Mouse (Mus musculus): ENCODE data around the gene Abcb9. TPM values are rescaled to one million over a fixed set of nuclear protein-coding genes. Genes with fewer than 3 reads are reported as not detected.

Abcb9 gene
- polyA plus RNA-seq, 1 experiment: 0.46 TPM

GRCm38 (mm10) chr5:124013747-124014146, 81.9 kb downstream of the Abcb9 start:
- TF ChIP-seq MAX (IDR thresholded peaks at IDR 0.05): no peak
- no peak for TF ChIP-seq MYOG (IDR thresholded peaks at IDR 0.05; ENCODE audit: control insufficient read depth, extremely low read depth, insufficient read length)
- TF ChIP-seq FOSL1 (IDR thresholded peaks at IDR 0.05; ENCODE audit: insufficient read depth, low read length, poor library complexity, severe bottlenecking): no peak
- TF ChIP-seq CEBPB (IDR thresholded peaks at IDR 0.05; ENCODE audit: low read depth): no peak
- TF ChIP-seq MYOD1 (IDR thresholded peaks at IDR 0.05; ENCODE audit: control insufficient read depth, insufficient read length, low read depth): no peak
- TF ChIP-seq USF1 (IDR thresholded peaks at IDR 0.05; ENCODE audit: low read depth): no peak
- TF ChIP-seq CTCF (IDR thresholded peaks at IDR 0.05; ENCODE audit: control insufficient read depth, insufficient read depth, insufficient read length): no peak
- Histone ChIP-seq H3K27me3 (ENCODE audit: control insufficient read depth, insufficient read depth, insufficient read length) (no peaks in the 10 kb centered on the region), H3ac (ENCODE audit: control insufficient read depth, insufficient read length, low read depth) (no peak overlapping the region), H3K79me3 (ENCODE audit: low read depth) (peaks cover 78% of the 10 kb centered on the region), H3K79me2 (ENCODE audit: control insufficient read depth, insufficient read depth) (peaks cover 98% of the 10 kb centered on the region), H3K36me3 (ENCODE audit: control insufficient read depth, insufficient read depth) (peaks cover 24% of the 10 kb centered on the region), H3K4me3 (ENCODE audit: insufficient read depth, poor library complexity, severe bottlenecking) (no peak overlapping the region)

- H3K27me3 ChIP-seq (ENCODE audit: control insufficient read depth, insufficient read depth, insufficient read length): no peaks in the 10 kb centered on the region
- H3ac ChIP-seq (ENCODE audit: control insufficient read depth, insufficient read length, low read depth): no peak overlapping the region
- peaks cover 98% of the 10 kb centered on the region for H3K79me2 ChIP-seq (ENCODE audit: control insufficient read depth, insufficient read depth)
- no peak overlapping the region for H3K4me3 ChIP-seq (ENCODE audit: insufficient read depth, poor library complexity, severe bottlenecking)
- peaks cover 70% of the 10 kb centered on the region for H3K79me3 ChIP-seq (ENCODE audit: low read depth)
- peaks cover 24% of the 10 kb centered on the region for H3K36me3 ChIP-seq (ENCODE audit: control insufficient read depth, insufficient read depth)
- TF ChIP-seq FOSL1 (IDR thresholded peaks at IDR 0.05; ENCODE audit: insufficient read depth, low read length, poor library complexity, severe bottlenecking) (no peak), CTCF (IDR thresholded peaks at IDR 0.05; ENCODE audit: control insufficient read depth, insufficient read depth, insufficient read length) (no peak), MYOD1 (IDR thresholded peaks at IDR 0.05; ENCODE audit: control insufficient read depth, insufficient read length, low read depth) (no peak)
Measured at GRCm38 (mm10) chr5:124012885-124013284, 82.7 kb downstream of the Abcb9 start.

GRCm38 (mm10) chr5:124011927-124012326, 83.7 kb downstream of the Abcb9 start:
- peaks cover 88% of the 10 kb centered on the region for H3K79me2 ChIP-seq (ENCODE audit: control insufficient read depth, insufficient read depth)
- H3K36me3 ChIP-seq (ENCODE audit: control insufficient read depth, insufficient read depth): peaks cover 27% of the 10 kb centered on the region
- TF ChIP-seq MYOG (IDR thresholded peaks at IDR 0.05; ENCODE audit: control insufficient read depth, extremely low read depth, insufficient read length): no peak
- TF ChIP-seq CTCF (IDR thresholded peaks at IDR 0.05; ENCODE audit: control insufficient read depth, insufficient read depth, insufficient read length): no peak
- no peak for TF ChIP-seq MAX (IDR thresholded peaks at IDR 0.05)
- no peak for TF ChIP-seq FOSL1 (IDR thresholded peaks at IDR 0.05; ENCODE audit: insufficient read depth, low read length, poor library complexity, severe bottlenecking)
- no peak for TF ChIP-seq USF1 (IDR thresholded peaks at IDR 0.05; ENCODE audit: low read depth)
- no peak for TF ChIP-seq CEBPB (IDR thresholded peaks at IDR 0.05; ENCODE audit: low read depth)
- TF ChIP-seq MYOD1 (IDR thresholded peaks at IDR 0.05; ENCODE audit: control insufficient read depth, insufficient read length, low read depth): no peak
- no peak overlapping the region for H3ac ChIP-seq (ENCODE audit: control insufficient read depth, insufficient read length, low read depth)
- H3K4me3 ChIP-seq (ENCODE audit: insufficient read depth, poor library complexity, severe bottlenecking): no peak overlapping the region
- no peaks in the 10 kb centered on the region for H3K27me3 ChIP-seq (ENCODE audit: control insufficient read depth, insufficient read depth, insufficient read length)
- peaks cover 60% of the 10 kb centered on the region for H3K79me3 ChIP-seq (ENCODE audit: low read depth)

Other genes starting within 250 kb of the Abcb9 start
- gene Hcar2, start 230.3 kb downstream of the Abcb9 start, polyA plus RNA-seq (2012; fragmentation: generic; extraction: Trizol): not detected
- gene Hcar1, start 215.8 kb downstream of the Abcb9 start, polyA plus RNA-seq (2012; fragmentation: generic; extraction: Trizol): 0.02 TPM
- 77.0 TPM for gene Denr, start 188.6 kb downstream of the Abcb9 start, polyA plus RNA-seq (2012; fragmentation: generic; extraction: Trizol)
- not detected for gene Gm43518, start 168.4 kb downstream of the Abcb9 start, polyA plus RNA-seq (2012; fragmentation: generic; extraction: Trizol)
- gene Ccdc62, start 165.1 kb downstream of the Abcb9 start, polyA plus RNA-seq (2012; fragmentation: generic; extraction: Trizol): 2.5 TPM
- gene Hip1r, start 122.2 kb downstream of the Abcb9 start, polyA plus RNA-seq (2012; fragmentation: generic; extraction: Trizol): 24.3 TPM
- gene Vps37b, start 63.5 kb downstream of the Abcb9 start, polyA plus RNA-seq (2012; fragmentation: generic; extraction: Trizol): 40.7 TPM
- 10.7 TPM for gene Ogfod2, start 16.5 kb upstream of the Abcb9 start, polyA plus RNA-seq (2012; fragmentation: generic; extraction: Trizol)
- gene Arl6ip4, start 20.3 kb upstream of the Abcb9 start, polyA plus RNA-seq (2012; fragmentation: generic; extraction: Trizol): 79.6 TPM
- gene Pitpnm2, start 154.0 kb upstream of the Abcb9 start, polyA plus RNA-seq (2012; fragmentation: generic; extraction: Trizol): 4.0 TPM
- gene Mphosph9, start 232.2 kb upstream of the Abcb9 start, polyA plus RNA-seq (2012; fragmentation: generic; extraction: Trizol): 3.1 TPM
- gene 2810006K23Rik, start 232.3 kb upstream of the Abcb9 start, polyA plus RNA-seq (2012; fragmentation: generic; extraction: Trizol): 7.8 TPM

Data from C2C12 (cell line).